Mouse (Mus musculus) forebrain, embryonic 11.5 days (tissue): ENCODE measurements at regions not wholly inside any gene's neighbourhood (a gene's known extent, or its start where the extent isn't known, plus 50 kb on each side); places are given as distances from the start of the nearest gene placed in this dataset.

Experiments
- ATAC-seq: fragments of 200-750 bp; cut with Nextera tagmentation; replicated peaks from 2 replicates; pipeline ENCODE4 v1.8.0; 2017; ENCODE audit warnings: moderate TSS enrichment; ENCODE audit not compliant: low FRiP score
- DNase-seq: peaks from one replicate; pipeline ENCODE4 v3.0.0-alpha.2; 2017; ENCODE audit warnings: low spot score
- H3K27ac ChIP-seq: fragments of 300-500 bp; sonication (generic); 2 replicates; pipeline ENCODE4 v1.5.1; 2014; ENCODE audit warnings: low read depth, low read length
- H3K27me3 ChIP-seq: fragments of 300-500 bp; sonication (generic); 2 replicates; pipeline ENCODE4 v1.6.1; 2014; ENCODE audit warnings: mild to moderate bottlenecking, low read length, mixed read lengths; ENCODE audit not compliant: control insufficient read depth, insufficient read depth
- H3K36me3 ChIP-seq: fragments of 300-500 bp; sonication (generic); 2 replicates; pipeline ENCODE4 v1.6.1; 2014; ENCODE audit warnings: mild to moderate bottlenecking, low read length, moderate library complexity, mixed read lengths; ENCODE audit not compliant: control insufficient read depth, insufficient read depth
- H3K4me1 ChIP-seq: fragments of 300-500 bp; sonication (generic); replicated peaks from 2 replicates; pipeline ENCODE4 v1.6.1; 2014; ENCODE audit warnings: low read length, mixed read lengths; ENCODE audit not compliant: control insufficient read depth, insufficient read depth
- H3K4me2 ChIP-seq: fragments of 300-500 bp; sonication (generic); 2 replicates; pipeline ENCODE4 v1.6.1; 2014; ENCODE audit warnings: low read depth, mild to moderate bottlenecking, low read length, moderate library complexity, mixed read lengths; ENCODE audit not compliant: severe bottlenecking
- H3K4me3 ChIP-seq: fragments of 300-500 bp; sonication (generic); 2 replicates; pipeline ENCODE4 v1.5.1; 2014; ENCODE audit warnings: low read depth, low read length
- H3K9ac ChIP-seq: fragments of 300-500 bp; sonication (generic); 2 replicates; pipeline ENCODE4 v1.6.1; 2014; ENCODE audit warnings: low read length
- H3K9me3 ChIP-seq: fragments of 300-500 bp; sonication (generic); 2 replicates; pipeline ENCODE4 v1.6.1; 2016; ENCODE audit warnings: low read length, mixed read lengths; ENCODE audit not compliant: control insufficient read depth
- WGBS: fragments of 180-500 bp; shearing (Covaris S2); extraction: QIAGEN DNeasy Blood & Tissue Kit; methylation state at CpG from one replicate; pipeline ENCODE4 v1.1.7; 2014; 5-methylcytosine and 5-hydroxymethylcytosine counted together

DNA sequence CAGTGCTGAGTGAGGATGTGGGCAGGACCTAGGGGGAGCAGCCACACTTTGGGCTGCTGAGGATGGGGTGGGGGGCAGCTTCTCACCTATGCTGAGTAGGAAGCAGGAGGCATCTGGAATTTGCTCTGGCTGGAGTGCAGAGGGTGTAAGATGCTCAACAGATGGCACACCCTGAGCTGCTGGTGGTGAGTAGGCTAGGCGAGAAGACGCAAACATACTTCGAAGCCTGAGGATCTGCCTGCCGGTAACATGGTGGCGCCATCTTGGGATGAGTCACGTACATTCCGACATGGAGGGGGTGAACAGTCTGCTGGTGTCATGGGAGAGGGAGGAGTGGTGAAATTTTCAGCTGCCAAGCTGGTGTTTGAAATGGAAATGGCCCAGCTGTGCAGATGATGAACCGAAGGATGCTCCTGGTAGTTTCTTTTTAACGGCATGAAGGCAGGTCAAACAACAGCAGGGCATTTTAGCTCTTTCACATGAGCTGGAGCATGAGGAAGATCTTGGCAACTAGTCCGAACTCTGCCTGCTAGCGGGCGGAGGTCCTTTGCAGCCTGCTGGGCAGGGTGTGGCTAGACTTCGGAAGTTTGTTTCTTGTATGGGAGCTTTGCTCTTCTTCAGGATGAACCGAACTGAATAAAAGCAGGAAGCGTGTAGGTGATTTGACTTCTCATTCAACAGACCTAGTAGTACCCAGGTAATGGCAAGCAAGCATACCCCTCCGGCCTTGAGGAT lies 72.2 kb downstream of the Ackr3 start:
- H3K27ac ChIP-seq, result no peak overlapping the region
- H3K9me3 ChIP-seq, result no peaks in the 10 kb centered on the region
- no peak for ATAC-seq
- no peaks in the 10 kb centered on the region for H3K27me3 ChIP-seq
- no peak overlapping the region for H3K4me3 ChIP-seq
- DNase-seq, result no peak
- H3K36me3 ChIP-seq, result no peaks in the 10 kb centered on the region
- WGBS, result 87% methylated on average over 16 of the region's 16 CpGs
- no peak overlapping the region for H3K4me2 ChIP-seq
- H3K9ac ChIP-seq, result no peak overlapping the region
- H3K4me1 ChIP-seq, result no peaks in the 10 kb centered on the region

DNA sequence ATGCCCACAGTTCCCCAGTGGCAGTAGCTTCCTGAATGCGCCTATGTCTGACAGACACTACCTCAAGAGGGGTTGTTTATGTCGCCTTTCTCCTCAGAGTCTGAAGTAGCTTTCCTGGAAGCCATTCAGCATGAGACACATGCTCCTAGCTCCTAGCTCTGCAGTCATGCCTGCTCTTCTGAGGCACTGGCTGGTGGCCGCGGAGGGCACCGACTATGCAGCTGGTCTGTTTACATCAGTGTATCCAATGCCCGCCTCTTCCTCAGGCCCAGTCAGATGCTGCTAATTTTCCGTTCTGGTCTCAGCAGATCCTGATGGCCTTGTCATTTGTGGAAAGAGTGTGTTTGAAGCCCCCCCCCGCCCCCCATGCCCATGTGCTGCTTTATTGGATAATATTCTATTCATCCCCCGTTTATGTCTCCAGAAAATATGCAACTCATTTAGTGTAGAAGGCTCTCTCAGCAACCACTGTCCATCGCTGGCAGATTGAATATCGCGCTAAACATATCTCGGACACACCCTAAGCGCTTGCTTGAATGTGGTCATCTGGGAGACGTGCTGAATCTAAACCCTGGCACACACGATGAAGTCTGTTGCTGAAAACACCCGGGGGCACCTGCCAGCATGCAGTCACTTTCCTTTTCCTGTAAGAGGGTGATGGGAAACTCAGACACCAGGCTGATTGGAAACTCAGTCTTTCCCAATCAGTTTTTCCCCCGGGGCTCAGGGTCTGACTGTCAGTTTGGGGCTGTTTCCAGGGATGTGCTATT lies 73.9 kb downstream of the Ackr3 start:
- H3K27ac ChIP-seq, result no peak overlapping the region
- H3K4me1 ChIP-seq, result no peaks in the 10 kb centered on the region
- ATAC-seq (no peak), DNase-seq (no peak)
- H3K27me3 ChIP-seq, result no peaks in the 10 kb centered on the region
- no peaks in the 10 kb centered on the region for H3K36me3 ChIP-seq
- no peak overlapping the region for H3K4me2 ChIP-seq
- H3K9me3 ChIP-seq, result no peaks in the 10 kb centered on the region
- WGBS, result 92% methylated on average over 18 of the region's 18 CpGs
- no peak overlapping the region for H3K4me3 ChIP-seq
- H3K9ac ChIP-seq, result no peak overlapping the region

DNA sequence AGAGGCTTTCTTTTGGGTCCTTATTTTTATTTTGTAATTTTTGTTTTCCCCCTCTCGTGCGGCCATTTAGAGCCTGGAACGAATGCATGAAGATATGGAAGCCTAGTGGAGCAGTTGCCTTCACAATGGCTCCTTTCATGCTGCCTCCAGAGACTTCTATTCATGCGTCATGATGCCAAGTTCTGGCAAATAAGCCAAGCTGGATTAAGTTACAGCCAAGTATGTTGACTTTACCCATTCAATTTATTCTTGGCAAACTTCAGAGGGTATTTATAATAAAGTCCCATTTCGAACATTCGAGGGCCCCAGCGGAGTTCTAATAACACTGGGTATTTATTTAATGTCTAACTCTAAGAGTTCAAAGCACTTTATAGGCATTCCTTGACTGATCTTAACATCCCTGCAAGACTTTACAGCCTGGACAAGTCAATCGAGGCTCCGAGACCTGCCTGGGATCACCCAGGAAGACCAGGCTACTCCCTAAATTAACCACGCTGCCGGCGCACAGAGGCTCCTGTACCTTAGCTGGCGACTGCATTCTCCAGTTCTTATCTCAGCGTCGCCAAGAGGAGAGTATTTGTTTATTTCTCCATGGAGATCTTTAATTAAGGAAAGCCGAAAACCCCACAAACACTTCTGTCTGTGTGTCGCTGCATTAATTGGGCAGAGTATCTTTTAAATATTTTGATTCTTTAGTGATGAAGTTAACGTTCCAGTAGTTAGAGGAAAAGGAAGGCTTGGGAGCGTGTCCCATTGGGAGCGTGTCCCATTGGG lies 75.5 kb downstream of the Ackr3 start:
- Histone ChIP-seq H3K36me3 (no peaks in the 10 kb centered on the region), H3K9ac (no peak overlapping the region), H3K9me3 (no peaks in the 10 kb centered on the region), H3K27me3 (no peaks in the 10 kb centered on the region), H3K4me2 (no peak overlapping the region), H3K4me3 (no peak overlapping the region), H3K4me1 (no peaks in the 10 kb centered on the region), H3K27ac (no peak overlapping the region)
- ATAC-seq (no peak), DNase-seq (no peak)
- WGBS, result 79% methylated on average over 20 of the region's 20 CpGs

DNA sequence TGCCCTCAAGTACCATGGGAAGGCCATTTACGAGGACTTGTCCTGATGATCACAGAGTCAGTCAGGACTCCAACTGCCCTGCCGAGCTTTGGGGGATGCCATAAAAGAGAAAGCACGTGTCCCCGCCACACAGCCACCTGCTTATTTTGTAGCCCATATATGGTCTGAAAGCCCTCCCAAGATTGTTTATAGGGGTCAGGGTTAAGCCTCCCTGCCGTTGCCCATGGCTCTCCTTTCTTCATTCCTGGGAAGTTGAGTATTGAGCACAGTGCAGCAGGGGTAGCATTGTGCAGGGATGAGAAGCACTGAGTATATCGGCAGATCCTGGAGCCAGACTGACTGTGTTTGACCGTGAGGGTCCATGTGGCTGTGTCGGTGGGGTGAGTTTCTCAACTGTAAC lies 76.4 kb downstream of the Ackr3 start:
- 76% methylated on average over 8 of the region's 8 CpGs for WGBS
- H3K9me3 ChIP-seq, result no peaks in the 10 kb centered on the region
- H3K27ac ChIP-seq, result no peak overlapping the region
- no peaks in the 10 kb centered on the region for H3K27me3 ChIP-seq
- H3K4me1 ChIP-seq, result no peaks in the 10 kb centered on the region
- H3K9ac ChIP-seq, result no peak overlapping the region
- DNase-seq (no peak), ATAC-seq (no peak)
- no peaks in the 10 kb centered on the region for H3K36me3 ChIP-seq
- H3K4me2 ChIP-seq, result no peak overlapping the region
- no peak overlapping the region for H3K4me3 ChIP-seq

DNA sequence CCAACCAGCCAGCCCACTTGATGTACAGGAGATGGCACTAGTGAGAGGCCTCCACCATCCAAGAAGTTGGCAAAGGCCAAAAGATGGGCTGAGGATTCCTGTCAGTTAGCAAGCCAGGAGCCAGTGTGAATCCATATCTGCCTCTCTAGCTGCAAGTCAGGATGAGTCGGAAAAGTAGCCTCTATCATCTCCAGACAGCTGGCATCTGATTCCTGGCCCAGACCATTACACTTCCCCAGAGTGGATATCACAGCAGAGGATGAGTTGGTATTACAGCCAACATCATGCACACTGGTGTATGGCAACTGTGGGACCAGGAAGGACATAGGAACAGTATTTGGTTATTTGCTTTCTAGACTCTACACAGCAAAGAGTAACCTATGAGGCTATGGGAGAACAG lies 77.5 kb downstream of the Ackr3 start:
- no peak overlapping the region for H3K27ac ChIP-seq
- 87% methylated on average over 1 of the region's 1 CpGs for WGBS

DNA sequence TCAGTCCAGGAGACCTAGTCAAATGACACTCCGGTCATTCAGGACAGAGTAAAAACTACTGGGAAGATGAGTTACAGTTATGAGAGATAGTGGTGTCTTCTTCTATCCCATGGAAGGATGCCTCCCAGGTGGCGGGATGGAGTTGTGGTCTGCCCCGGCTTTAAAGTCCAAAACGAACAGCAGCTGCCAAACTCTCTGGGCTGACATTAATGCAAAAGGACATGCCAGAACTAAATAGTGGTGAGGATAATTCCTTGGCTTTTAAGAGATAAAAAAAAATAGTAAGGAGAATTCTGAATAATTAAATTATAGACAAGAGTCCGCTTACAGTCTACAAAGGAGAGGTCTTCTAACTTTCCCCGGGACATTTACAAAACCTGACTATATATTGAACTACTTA lies 78.2 kb downstream of the Ackr3 start:
- Histone ChIP-seq H3K27me3 (no peaks in the 10 kb centered on the region), H3K9ac (no peak overlapping the region), H3K4me3 (no peak overlapping the region), H3K36me3 (no peaks in the 10 kb centered on the region), H3K4me2 (no peak overlapping the region), H3K4me1 (no peaks in the 10 kb centered on the region), H3K27ac (no peak overlapping the region), H3K9me3 (no peaks in the 10 kb centered on the region)
- no peak for ATAC-seq
- 94% methylated on average over 6 of the region's 6 CpGs for WGBS
- no peak for DNase-seq

More for the DNA sequence above, 77.5 kb downstream of the Ackr3 start:
- Histone ChIP-seq H3K9me3 (no peaks in the 10 kb centered on the region), H3K36me3 (no peaks in the 10 kb centered on the region), H3K9ac (no peak overlapping the region), H3K4me3 (no peak overlapping the region), H3K4me2 (no peak overlapping the region), H3K27me3 (no peaks in the 10 kb centered on the region), H3K4me1 (no peaks in the 10 kb centered on the region)
- ATAC-seq, result no peak
- no peak for DNase-seq

DNA sequence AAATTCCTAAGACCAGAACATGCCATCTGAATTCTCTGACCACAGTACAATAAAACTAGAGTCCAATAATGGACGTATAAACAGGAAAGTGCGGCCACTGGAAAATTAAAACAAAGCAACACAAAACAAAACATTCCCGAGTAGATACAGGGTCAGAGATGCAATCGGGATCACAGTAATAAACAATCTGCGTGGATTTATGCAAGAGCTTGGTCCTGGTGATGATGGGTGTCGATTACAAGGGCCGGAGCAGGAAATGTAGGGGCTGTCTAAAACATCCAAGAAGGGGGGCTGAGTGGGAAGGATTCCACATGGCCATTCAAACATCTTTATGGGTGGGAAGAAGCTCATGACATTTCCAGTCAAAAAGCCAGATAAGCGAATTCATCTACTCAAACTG lies 78.6 kb downstream of the Ackr3 start:
- Histone ChIP-seq H3K27me3 (no peaks in the 10 kb centered on the region), H3K9ac (no peak overlapping the region), H3K4me1 (no peaks in the 10 kb centered on the region), H3K9me3 (no peaks in the 10 kb centered on the region), H3K4me2 (no peak overlapping the region), H3K36me3 (no peaks in the 10 kb centered on the region), H3K27ac (no peak overlapping the region), H3K4me3 (no peak overlapping the region)
- 91% methylated on average over 8 of the region's 8 CpGs for WGBS
- DNase-seq (no peak), ATAC-seq (no peak)

DNA sequence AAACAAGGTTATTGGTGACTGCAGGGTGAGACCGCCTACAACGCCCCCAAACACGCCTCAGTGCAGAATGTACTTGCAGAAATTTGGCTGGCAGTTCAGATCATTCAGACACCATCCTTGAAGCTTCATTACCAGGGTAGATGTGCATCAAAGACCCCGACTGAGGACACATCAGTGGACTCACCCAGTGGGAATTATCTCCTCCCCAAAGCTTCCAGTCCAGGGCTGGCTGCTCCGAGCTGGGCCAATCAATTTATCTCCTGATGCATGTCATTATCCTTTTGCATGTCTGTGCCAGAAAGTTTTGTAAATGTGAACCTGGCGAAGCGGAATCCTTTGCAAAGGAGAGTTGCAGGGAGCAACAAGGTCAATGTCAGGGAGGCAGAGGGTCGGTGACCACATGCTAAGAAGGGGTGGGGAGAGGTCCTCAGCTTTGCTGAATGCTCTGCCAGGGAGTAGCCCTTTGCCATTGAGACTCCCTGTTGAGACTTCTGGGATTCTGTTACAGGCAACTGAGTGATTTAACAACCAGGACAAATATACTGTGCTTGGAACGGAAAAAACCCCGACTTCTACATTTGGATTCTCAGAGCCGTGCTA lies 79.5 kb downstream of the Ackr3 start:
- Histone ChIP-seq H3K27me3 (no peaks in the 10 kb centered on the region), H3K9ac (no peak overlapping the region), H3K4me2 (no peak overlapping the region), H3K4me1 (no peaks in the 10 kb centered on the region), H3K9me3 (no peaks in the 10 kb centered on the region), H3K27ac (no peak overlapping the region), H3K4me3 (no peak overlapping the region), H3K36me3 (no peaks in the 10 kb centered on the region)
- WGBS, result 53% methylated on average over 11 of the region's 11 CpGs
- no peak for DNase-seq
- ATAC-seq, result no peak
